Mouse (Mus musculus) megakaryocyte, embryonic 14.5 days (primary cell): Measurements from ENCODE around the gene Fgfr1op.
"Not testable (repeated sequence)": the region's sequence is repeated elsewhere in the genome, so short reads cannot be mapped to it uniquely, and the experiment has no call there.

ENCODE experiments used
- FLI1 ChIP-seq: IDR thresholded peaks from 2 replicates; pipeline ENCODE4 v1.6.1; 2012; ENCODE audit warnings: low read length, inconsistent platforms, mixed read lengths
- GATA1 ChIP-seq: IDR thresholded peaks from 3 replicates; pipeline ENCODE4 v1.6.1; 2012; ENCODE audit warnings: mixed read lengths, low read length, inconsistent platforms, borderline replicate concordance

GRCm38 (mm10) chr17:8166454-8166853, 1.2 kb downstream of the Fgfr1op start:
- not testable (repeated sequence) for TF ChIP-seq GATA1, FLI1
